Mouse (Mus musculus): ENCODE results near the gene Srsf6.
"Not testable (repeated sequence)": the region's sequence is repeated elsewhere in the genome, so short reads cannot be mapped to it uniquely, and the experiment has no call there.

The Srsf6 gene

GRCm38 (mm10) chr2:162931123-162931673 lies at the start of gene Srsf6:
Gene Srsf6, plus strand, starts transcription at chr2:162931528.
- peak; percentile 78 to 89 for DNase-seq

- DNase-seq: no peak
These were observed 47.2 kb upstream of the Srsf6 start for GRCm38 (mm10) chr2:162884101-162884500.

GRCm38 (mm10) chr2:162887121-162887520 lies 44.2 kb upstream of the Srsf6 start:
- DNase-seq: no peak

GRCm38 (mm10) chr2:162888677-162889076 lies 42.7 kb upstream of the Srsf6 start:
- no peak for DNase-seq

GRCm38 (mm10) chr2:162889191-162889590 lies 42.1 kb upstream of the Srsf6 start:
- DNase-seq: no peak

GRCm38 (mm10) chr2:162889731-162890130 lies 41.6 kb upstream of the Srsf6 start:
- no peak for DNase-seq

GRCm38 (mm10) chr2:162892979-162893378 lies 38.3 kb upstream of the Srsf6 start:
- DNase-seq: not testable (repeated sequence)

- not testable (repeated sequence) for DNase-seq
These were observed 32.1 kb upstream of the Srsf6 start for GRCm38 (mm10) chr2:162899256-162899655.

GRCm38 (mm10) chr2:162899880-162900589 lies 31.3 kb upstream of the Srsf6 start:
- no peak for DNase-seq

GRCm38 (mm10) chr2:162900590-162900916 lies 30.8 kb upstream of the Srsf6 start:
- DNase-seq: no peak

- no peak for DNase-seq
These were observed 25.4 kb upstream of the Srsf6 start for GRCm38 (mm10) chr2:162905902-162906301.

- no peak for DNase-seq
These were observed 23.3 kb upstream of the Srsf6 start for GRCm38 (mm10) chr2:162908052-162908491.

- DNase-seq: no peak
These were observed 17.3 kb upstream of the Srsf6 start for GRCm38 (mm10) chr2:162914040-162914439.

GRCm38 (mm10) chr2:162914519-162914918 lies 16.8 kb upstream of the Srsf6 start:
- no peak for DNase-seq

- no peak for DNase-seq
These were observed 11.4 kb upstream of the Srsf6 start for GRCm38 (mm10) chr2:162919926-162920325.

- DNase-seq: peak in 1 of 2 experiments; percentile 48
These were observed 9.1 kb upstream of the Srsf6 start for GRCm38 (mm10) chr2:162922183-162922582.

GRCm38 (mm10) chr2:162922834-162923233 lies 8.5 kb upstream of the Srsf6 start:
- no peak for DNase-seq

- no peak for DNase-seq
These were observed 7.2 kb upstream of the Srsf6 start for GRCm38 (mm10) chr2:162924126-162924525.

- DNase-seq: no peak
These were observed 3.3 kb upstream of the Srsf6 start for GRCm38 (mm10) chr2:162927918-162928585.

GRCm38 (mm10) chr2:162929704-162930103 lies 1.6 kb upstream of the Srsf6 start:
- DNase-seq: no peak

GRCm38 (mm10) chr2:162930516-162931122 lies 709 bp upstream of the Srsf6 start:
- no peak for DNase-seq

- peak; percentile 60 to 64 for DNase-seq
These were observed 634 bp downstream of the Srsf6 start for GRCm38 (mm10) chr2:162931674-162932650.

Data from spleen, adult 18-20 months (tissue).